Mouse (Mus musculus) monocyte, adult 2 months (primary cell): ENCODE measurements around the gene Nbea.

Experiments used
- DNase-seq, 2 experiments: peaks; one replicate each; pipeline ENCODE4 v3.0.0; 2022; ENCODE audit warnings: low spot score in 2 of 2, low read depth in 1 of 2

The Nbea gene

GRCm38 (mm10) chr3:55610191-55610590 is 573.3 kb downstream of the Nbea start:
- no peak for DNase-seq

- DNase-seq: no peak
Observed at GRCm38 (mm10) chr3:55600286-55600685, 583.2 kb downstream of the Nbea start.

- DNase-seq: no peak
Observed at GRCm38 (mm10) chr3:55599366-55600085, 584.0 kb downstream of the Nbea start.

- DNase-seq: no peak
Observed at GRCm38 (mm10) chr3:55598681-55599080, 584.8 kb downstream of the Nbea start.

- no peak for DNase-seq
Observed at GRCm38 (mm10) chr3:55593312-55593711, 590.2 kb downstream of the Nbea start.

- DNase-seq: no peak
Observed at GRCm38 (mm10) chr3:55590727-55591126, 592.8 kb downstream of the Nbea start.

- DNase-seq: no peak
Observed at GRCm38 (mm10) chr3:55590291-55590690, 593.2 kb downstream of the Nbea start.

GRCm38 (mm10) chr3:55589402-55589944 is 594.0 kb downstream of the Nbea start:
- no peak for DNase-seq

- no peak for DNase-seq
Observed at GRCm38 (mm10) chr3:55587972-55588946, 595.2 kb downstream of the Nbea start.

- DNase-seq: no peak
Observed at GRCm38 (mm10) chr3:55587434-55587971, 596.0 kb downstream of the Nbea start.
